Mouse (Mus musculus) lung, embryonic 15.5 days (tissue): Measurements from ENCODE around the gene 2810004N23Rik. TPM values are rescaled to one million over a fixed set of nuclear protein-coding genes. Genes with fewer than 3 reads are reported as not detected.

Experiments
- ATAC-seq: fragments of 200-750 bp; cut with Nextera tagmentation; 2 replicates; pipeline ENCODE4 v1.8.0; 2017; ENCODE audit warnings: moderate number of reproducible peaks, borderline replicate concordance; ENCODE audit not compliant: low FRiP score, low TSS enrichment; ENCODE audit errors: extremely low read depth
- H3K27ac ChIP-seq: fragments of 300-500 bp; sonication (generic); 2 replicates; pipeline ENCODE4 v1.5.1; 2015; ENCODE audit warnings: moderate library complexity, mild to moderate bottlenecking, inconsistent platforms
- H3K27me3 ChIP-seq: fragments of 300-500 bp; sonication (generic); 2 replicates; pipeline ENCODE4 v1.6.1; 2015; ENCODE audit warnings: inconsistent platforms
- H3K36me3 ChIP-seq: fragments of 300-500 bp; sonication (generic); 2 replicates; pipeline ENCODE4 v1.6.1; 2015; ENCODE audit warnings: inconsistent platforms
- H3K4me1 ChIP-seq: fragments of 300-500 bp; sonication (generic); 2 replicates; pipeline ENCODE4 v1.6.1; 2015; ENCODE audit warnings: inconsistent platforms
- H3K4me2 ChIP-seq: fragments of 300-500 bp; sonication (generic); 2 replicates; pipeline ENCODE4 v1.6.1; 2015; ENCODE audit warnings: inconsistent platforms, mild to moderate bottlenecking, moderate library complexity
- H3K4me3 ChIP-seq: fragments of 300-500 bp; sonication (generic); 2 replicates; pipeline ENCODE4 v1.5.1; 2015; ENCODE audit warnings: mild to moderate bottlenecking, inconsistent platforms
- H3K9ac ChIP-seq: fragments of 300-500 bp; sonication (generic); 2 replicates; pipeline ENCODE4 v1.6.1; 2015; ENCODE audit warnings: inconsistent platforms
- H3K9me3 ChIP-seq: fragments of 300-500 bp; sonication (generic); 2 replicates; pipeline ENCODE4 v1.6.1; 2016; ENCODE audit warnings: inconsistent platforms
- WGBS: fragments of 180-500 bp; shearing (Covaris S2); methylation state at CpG from one replicate; pipeline ENCODE4 v1.1.7; 2015; 5-methylcytosine and 5-hydroxymethylcytosine counted together
- polyA plus RNA-seq: library from polyadenylated mRNA; unstranded; fragments of >200 nt; fragmentation: Nextera tagmentation; extraction: Ambion mirVana; gene quantifications from 2 replicates; pipeline ENCODE4 v1.2.1, GENCODE M21; 2015

The 2810004N23Rik gene
- polyA plus RNA-seq, 1 experiment from 2014 or later, result 43.9 TPM

DNA sequence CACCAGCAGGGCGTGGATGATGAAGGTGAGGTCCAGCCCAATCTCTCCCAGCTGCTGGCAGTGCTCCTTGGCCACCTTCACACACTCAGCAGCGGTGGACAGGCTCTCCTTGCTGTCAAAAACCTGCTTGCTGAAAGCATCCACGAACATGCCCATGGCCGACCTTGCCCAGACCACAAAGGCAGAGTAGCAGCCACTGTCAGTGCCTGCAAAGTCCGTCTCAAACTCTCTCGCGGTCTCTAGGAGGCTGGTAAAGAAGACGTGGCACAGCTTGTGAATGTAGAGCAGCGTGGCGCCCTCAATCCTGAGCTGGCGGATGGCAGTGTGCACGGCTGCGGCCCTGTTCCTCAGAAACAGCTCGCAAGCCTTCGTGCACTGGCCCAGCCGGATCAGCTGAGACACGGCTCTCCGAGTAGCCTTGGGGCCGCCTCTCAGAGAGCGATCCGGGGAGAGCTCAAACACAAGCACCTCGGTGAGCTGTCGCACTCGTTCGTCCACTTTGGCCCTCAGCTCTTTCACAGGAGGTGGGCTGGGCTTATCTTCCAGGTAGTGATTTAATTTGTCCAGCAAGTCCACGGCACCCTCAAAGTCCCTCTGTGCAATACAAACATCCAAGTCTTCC lies 33.2 kb upstream of the 2810004N23Rik start:
- Histone ChIP-seq H3K36me3 (peaks cover 38% of the 10 kb centered on the region), H3K27me3 (no peaks in the 10 kb centered on the region), H3K9me3 (no peaks in the 10 kb centered on the region), H3K27ac (peak overlapping the region; percentile 90), H3K4me1 (peaks cover 24% of the 10 kb centered on the region), H3K4me2 (peak overlapping the region; percentile 98), H3K9ac (peak overlapping the region; percentile 83), H3K4me3 (peak overlapping the region; percentile 94)
- ATAC-seq, result peak; percentile 32; the same call in 1 of the 2 replicates
- 49% methylated on average over 26 of the region's 26 CpGs for WGBS

DNA sequence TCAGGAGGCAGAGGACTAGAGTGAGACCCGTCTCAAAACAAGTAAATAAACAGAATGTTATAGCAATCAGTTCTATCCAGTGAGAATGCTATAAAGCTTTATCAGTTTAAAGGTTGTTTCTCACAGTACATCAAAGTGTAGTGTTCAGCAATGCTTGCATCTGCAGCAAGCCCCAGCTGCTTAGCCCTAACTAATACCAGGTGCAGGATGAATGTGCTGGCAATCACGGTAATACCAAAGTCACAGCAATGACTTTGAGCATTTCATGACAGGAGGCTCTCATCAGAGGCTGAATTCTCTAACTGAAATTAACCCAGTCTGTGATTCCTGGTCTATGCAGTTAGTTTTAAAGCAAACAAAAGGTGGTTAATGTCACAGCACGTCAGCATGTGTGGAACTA lies 29.7 kb upstream of the 2810004N23Rik start:
- ATAC-seq, result no peak
- H3K27ac ChIP-seq, result no peak overlapping the region
- H3K4me1 ChIP-seq, result peaks cover 17% of the 10 kb centered on the region
- H3K27me3 ChIP-seq, result no peaks in the 10 kb centered on the region
- H3K9me3 ChIP-seq, result no peaks in the 10 kb centered on the region
- WGBS, result 62% methylated on average over 3 of the region's 3 CpGs
- H3K4me3 ChIP-seq, result no peak overlapping the region
- H3K36me3 ChIP-seq, result peaks cover 48% of the 10 kb centered on the region
- H3K9ac ChIP-seq, result no peak overlapping the region
- H3K4me2 ChIP-seq, result no peak overlapping the region

DNA sequence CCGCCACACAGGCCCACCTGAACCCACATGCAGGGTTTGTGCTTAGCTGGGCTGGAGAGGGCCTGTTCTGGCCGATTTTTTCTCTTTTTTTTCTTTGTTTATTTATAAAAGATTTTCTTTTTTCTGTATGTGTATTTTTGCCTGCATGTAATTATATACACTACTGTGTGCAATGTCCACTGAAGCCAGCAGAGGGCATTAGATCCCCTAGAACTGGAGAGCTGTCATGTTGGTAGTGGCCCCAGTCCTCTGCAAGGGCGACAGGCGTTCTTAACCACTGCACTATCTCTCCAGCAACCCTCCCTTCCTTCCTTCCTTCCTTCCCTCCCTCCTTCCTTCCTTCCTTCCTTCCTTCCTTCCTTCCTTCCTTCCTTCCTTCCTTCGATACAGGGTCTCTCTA lies 25.5 kb upstream of the 2810004N23Rik start:
- Histone ChIP-seq H3K9ac (no peak overlapping the region), H3K27me3 (no peaks in the 10 kb centered on the region), H3K4me2 (no peak overlapping the region), H3K27ac (no peak overlapping the region), H3K36me3 (peaks cover 74% of the 10 kb centered on the region), H3K9me3 (no peaks in the 10 kb centered on the region), H3K4me3 (no peak overlapping the region), H3K4me1 (no peaks in the 10 kb centered on the region)
- ATAC-seq, result no peak
- 93% methylated on average over 5 of the region's 5 CpGs for WGBS

DNA sequence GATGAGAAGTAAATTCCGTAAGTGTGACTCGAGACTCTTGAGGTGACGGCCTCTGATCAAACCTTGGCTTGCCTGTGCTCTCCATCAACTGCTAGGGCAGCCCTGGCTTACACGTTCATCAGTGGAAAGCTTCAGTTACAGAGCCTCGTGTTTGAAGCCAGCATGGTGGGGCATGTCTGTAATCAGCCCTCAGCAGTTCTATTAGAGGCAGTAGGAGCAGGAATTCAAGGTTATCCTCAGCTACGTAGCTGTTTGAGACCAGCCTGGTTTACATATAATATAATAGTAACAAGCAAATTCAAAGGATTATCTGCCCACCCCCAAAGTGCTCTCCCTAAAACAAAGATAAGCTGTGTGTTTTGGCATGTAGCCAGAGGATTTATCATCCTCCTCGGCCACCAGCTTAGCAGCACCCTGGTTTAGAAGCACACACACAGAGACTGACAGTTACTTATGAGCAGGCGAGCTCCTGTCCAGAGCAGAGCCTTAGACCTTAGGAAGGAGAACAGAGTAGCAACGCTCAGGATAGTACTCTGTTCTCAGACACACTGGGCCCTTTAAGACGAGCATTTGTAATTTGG lies 16.1 kb upstream of the 2810004N23Rik start:
- Histone ChIP-seq H3K27ac (no peak overlapping the region), H3K4me1 (no peaks in the 10 kb centered on the region), H3K4me2 (no peak overlapping the region), H3K9ac (no peak overlapping the region), H3K9me3 (no peaks in the 10 kb centered on the region), H3K36me3 (peaks cover 85% of the 10 kb centered on the region), H3K27me3 (no peaks in the 10 kb centered on the region), H3K4me3 (no peak overlapping the region)
- WGBS, result 66% methylated on average over 10 of the region's 10 CpGs
- ATAC-seq, result no peak

DNA sequence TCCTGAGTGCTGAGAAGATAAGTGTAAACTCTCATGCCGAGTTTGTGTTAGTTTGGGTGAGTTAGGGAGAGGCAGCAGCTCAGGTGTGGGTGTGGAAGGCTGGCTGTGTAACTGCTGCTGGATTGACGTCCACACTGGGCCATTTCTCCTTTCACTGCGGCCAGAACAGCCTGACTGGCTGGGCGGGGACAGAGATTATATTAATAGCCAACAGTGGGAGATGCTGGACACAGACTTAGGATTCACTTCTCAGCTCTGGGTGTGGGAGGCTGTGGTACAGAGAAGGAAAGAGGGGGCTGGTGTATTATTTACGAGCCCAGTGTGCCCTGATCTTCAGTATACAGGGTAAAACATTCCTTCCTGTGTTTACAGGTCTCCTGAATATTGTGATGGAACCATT lies 15.2 kb upstream of the 2810004N23Rik start:
- no peaks in the 10 kb centered on the region for H3K9me3 ChIP-seq
- H3K9ac ChIP-seq, result no peak overlapping the region
- no peak overlapping the region for H3K4me3 ChIP-seq
- peaks cover 85% of the 10 kb centered on the region for H3K36me3 ChIP-seq
- no peaks in the 10 kb centered on the region for H3K27me3 ChIP-seq
- WGBS, result 86% methylated on average over 5 of the region's 5 CpGs
- ATAC-seq, result no peak
- no peak overlapping the region for H3K27ac ChIP-seq
- H3K4me1 ChIP-seq, result no peaks in the 10 kb centered on the region
- H3K4me2 ChIP-seq, result no peak overlapping the region

DNA sequence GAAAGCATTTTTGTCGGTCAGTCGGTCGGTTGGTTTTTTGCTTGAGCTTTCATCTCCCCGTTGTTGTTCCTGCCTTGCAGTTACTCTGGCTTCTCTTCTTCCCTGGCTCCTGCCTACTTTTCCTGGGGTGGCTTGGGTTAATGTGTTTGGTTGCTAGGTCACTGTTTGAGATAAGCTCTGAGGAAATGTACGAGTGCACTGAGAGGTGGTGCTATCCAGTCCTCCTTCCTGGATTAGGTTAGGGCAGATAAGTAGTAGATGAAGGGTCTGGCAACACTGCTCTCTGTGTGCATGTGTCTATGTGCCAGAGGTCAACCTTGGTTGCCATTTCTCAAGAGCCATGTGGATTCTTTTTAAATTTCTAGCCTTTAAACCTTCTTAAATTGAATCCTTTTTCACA lies 9.8 kb upstream of the 2810004N23Rik start:
- no peak overlapping the region for H3K4me2 ChIP-seq
- no peaks in the 10 kb centered on the region for H3K9me3 ChIP-seq
- no peaks in the 10 kb centered on the region for H3K4me1 ChIP-seq
- H3K9ac ChIP-seq, result no peak overlapping the region
- H3K27me3 ChIP-seq, result no peaks in the 10 kb centered on the region
- ATAC-seq, result no peak
- no peak overlapping the region for H3K4me3 ChIP-seq
- 66% methylated on average over 5 of the region's 5 CpGs for WGBS
- H3K27ac ChIP-seq, result no peak overlapping the region
- peaks cover 58% of the 10 kb centered on the region for H3K36me3 ChIP-seq

DNA sequence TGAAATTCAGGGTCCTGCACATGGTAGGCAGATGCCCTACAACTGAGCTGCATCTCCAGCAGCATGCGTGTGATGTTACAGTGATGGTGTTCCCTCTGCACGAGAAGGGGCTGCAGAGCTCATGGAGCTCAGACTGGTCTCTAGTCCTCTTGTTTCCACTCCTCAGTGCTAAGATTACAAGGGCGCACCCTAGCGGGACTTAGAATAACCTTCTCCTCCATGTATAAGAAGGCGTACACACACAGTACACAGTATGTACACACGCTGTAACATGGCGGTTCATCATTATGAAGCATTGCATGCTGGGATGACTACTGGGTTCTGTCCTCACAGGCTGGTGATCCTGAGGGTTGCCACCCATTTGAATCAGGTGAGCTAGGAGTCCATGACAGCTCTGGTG lies 9.2 kb upstream of the 2810004N23Rik start:
- WGBS, result 90% methylated on average over 7 of the region's 7 CpGs
- Histone ChIP-seq H3K9ac (no peak overlapping the region), H3K27ac (no peak overlapping the region), H3K36me3 (peaks cover 52% of the 10 kb centered on the region), H3K27me3 (no peaks in the 10 kb centered on the region), H3K4me2 (no peak overlapping the region), H3K9me3 (no peaks in the 10 kb centered on the region), H3K4me3 (no peak overlapping the region), H3K4me1 (no peaks in the 10 kb centered on the region)
- no peak for ATAC-seq

DNA sequence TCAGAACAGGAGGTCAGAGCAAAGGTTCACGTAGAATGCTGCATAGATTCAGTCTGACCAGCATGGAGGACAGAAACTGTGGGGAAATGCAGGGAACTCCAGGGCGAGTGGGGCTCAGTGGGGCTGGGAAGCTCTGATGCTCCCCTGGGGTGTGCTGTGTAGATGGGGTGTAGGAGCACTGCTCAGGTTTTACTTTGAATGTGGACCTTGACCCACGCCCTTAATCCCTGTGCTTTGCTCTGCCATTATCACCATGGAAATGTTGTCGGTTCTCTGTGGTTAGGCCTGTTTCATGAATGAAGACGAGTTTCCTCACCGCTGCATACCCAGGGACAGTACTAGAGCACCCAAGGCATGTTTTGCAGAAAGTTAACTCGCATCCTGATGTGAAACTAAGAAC lies 8.6 kb upstream of the 2810004N23Rik start:
- Histone ChIP-seq H3K4me3 (no peak overlapping the region), H3K9ac (no peak overlapping the region), H3K27ac (no peak overlapping the region), H3K36me3 (peaks cover 46% of the 10 kb centered on the region), H3K27me3 (no peaks in the 10 kb centered on the region), H3K4me2 (no peak overlapping the region), H3K4me1 (0 out of 2 replicates have a peak, but pooled peaks cover 2% of the 10 kb centered on the region), H3K9me3 (no peaks in the 10 kb centered on the region)
- ATAC-seq, result no peak
- 94% methylated on average over 7 of the region's 7 CpGs for WGBS

DNA sequence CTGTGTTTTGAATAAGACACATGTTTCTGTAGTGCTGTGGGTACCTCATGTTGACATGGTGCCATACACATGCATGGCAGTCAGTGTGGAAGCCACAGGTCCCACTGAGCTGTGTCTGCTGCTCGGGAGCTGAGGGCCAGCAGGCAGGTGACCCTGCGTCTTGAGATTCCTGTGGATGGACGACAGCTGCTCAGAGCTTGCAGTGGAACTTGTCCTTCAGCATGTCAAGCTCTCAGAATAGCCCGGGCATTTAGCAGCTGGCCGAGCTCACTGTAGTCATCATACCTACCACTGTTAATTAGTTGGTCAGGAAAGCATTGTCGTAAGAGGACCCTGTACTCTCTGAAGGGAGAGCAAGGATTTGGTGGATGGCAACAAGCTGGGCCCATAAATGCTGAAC lies 6.8 kb upstream of the 2810004N23Rik start:
- no peak for ATAC-seq
- no peak overlapping the region for H3K27ac ChIP-seq
- peaks cover 36% of the 10 kb centered on the region for H3K36me3 ChIP-seq
- no peak overlapping the region for H3K4me2 ChIP-seq
- no peak overlapping the region for H3K4me3 ChIP-seq
- H3K9ac ChIP-seq, result no peak overlapping the region
- H3K4me1 ChIP-seq, result peaks cover 11% of the 10 kb centered on the region
- no peaks in the 10 kb centered on the region for H3K9me3 ChIP-seq
- 67% methylated on average over 6 of the region's 6 CpGs for WGBS
- H3K27me3 ChIP-seq, result no peaks in the 10 kb centered on the region

DNA sequence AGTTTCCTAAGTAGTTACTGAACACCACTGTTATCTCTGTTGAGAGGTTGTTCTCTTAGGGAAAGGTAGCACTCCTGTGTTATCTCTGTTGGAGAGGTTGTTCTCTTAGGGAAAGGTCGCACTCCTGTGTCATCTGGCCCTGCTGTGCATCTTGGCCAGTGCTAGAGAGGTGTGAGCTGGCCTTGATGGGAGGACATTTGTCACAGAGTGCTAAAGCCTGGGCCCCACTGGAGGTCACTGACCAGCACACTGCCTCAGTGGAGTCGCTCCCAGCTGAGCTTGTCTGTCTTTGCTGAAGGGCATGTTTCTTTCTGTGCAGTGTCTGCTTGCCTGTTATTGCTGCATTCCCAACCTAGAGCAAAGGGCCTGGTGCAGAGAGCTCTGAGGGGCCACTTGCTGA lies 4.2 kb upstream of the 2810004N23Rik start:
- Histone ChIP-seq H3K4me1 (peaks cover 17% of the 10 kb centered on the region), H3K4me3 (no peak overlapping the region), H3K27ac (no peak overlapping the region), H3K9ac (no peak overlapping the region), H3K36me3 (peaks cover 10% of the 10 kb centered on the region), H3K9me3 (no peaks in the 10 kb centered on the region), H3K27me3 (no peaks in the 10 kb centered on the region), H3K4me2 (no peak overlapping the region)
- ATAC-seq, result no peak
- WGBS, result 48% methylated on average over 2 of the region's 2 CpGs

DNA sequence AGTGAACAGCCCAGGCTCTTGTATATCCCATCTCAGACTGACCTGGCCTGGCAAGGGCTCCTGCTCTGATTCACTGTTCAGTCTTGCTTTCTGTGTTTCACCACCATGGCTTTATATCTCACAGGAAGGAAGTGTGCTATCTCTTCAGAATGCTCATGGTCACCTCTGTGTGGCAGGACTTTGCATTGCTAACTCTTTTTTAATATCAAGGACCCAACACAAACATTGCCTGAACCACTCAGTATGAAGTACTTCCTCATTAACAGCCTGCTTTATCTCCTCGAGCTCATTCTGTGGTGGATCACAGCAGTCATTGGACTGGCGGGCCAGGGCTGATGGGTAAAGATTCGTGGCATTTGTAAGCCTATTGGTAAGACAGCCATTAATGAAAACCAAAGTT lies 3.7 kb upstream of the 2810004N23Rik start:
- H3K4me3 ChIP-seq, result no peak overlapping the region
- H3K4me2 ChIP-seq, result no peak overlapping the region
- H3K4me1 ChIP-seq, result peaks cover 20% of the 10 kb centered on the region
- H3K9ac ChIP-seq, result no peak overlapping the region
- no peaks in the 10 kb centered on the region for H3K9me3 ChIP-seq
- peaks cover 6% of the 10 kb centered on the region; the same call in 1 of the 2 replicates for H3K36me3 ChIP-seq
- no peak overlapping the region for H3K27ac ChIP-seq
- WGBS, result 57% methylated on average over 3 of the region's 3 CpGs
- no peaks in the 10 kb centered on the region for H3K27me3 ChIP-seq
- no peak for ATAC-seq

DNA sequence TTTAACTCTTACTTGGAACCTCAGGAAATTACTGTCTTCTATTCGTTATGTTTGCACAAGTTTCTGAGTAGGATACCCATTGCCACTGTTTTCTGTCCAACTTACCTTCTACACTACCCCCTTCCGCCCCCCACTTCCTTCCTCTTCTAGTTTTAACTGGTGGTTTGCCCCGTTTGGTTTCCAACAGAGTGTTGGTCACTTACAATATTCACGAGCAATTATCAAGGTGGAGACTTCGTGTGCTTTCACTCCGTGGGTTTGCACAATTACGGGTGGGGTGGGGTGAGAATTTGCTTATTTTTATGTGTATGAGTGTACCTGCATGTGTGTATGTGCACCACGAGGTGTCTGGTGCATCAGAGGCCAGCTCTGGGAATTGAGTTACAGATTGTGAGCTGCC lies 809 bp upstream of the 2810004N23Rik start:
- ATAC-seq, result no peak
- H3K27ac ChIP-seq, result peak overlapping the region; percentile 93
- H3K9ac ChIP-seq, result peak overlapping the region; percentile 90
- peak overlapping the region; percentile 75 for H3K4me3 ChIP-seq
- H3K27me3 ChIP-seq, result no peaks in the 10 kb centered on the region
- peak overlapping the region; percentile 61 for H3K4me2 ChIP-seq
- no peaks in the 10 kb centered on the region for H3K9me3 ChIP-seq
- peaks cover 17% of the 10 kb centered on the region for H3K36me3 ChIP-seq
- peaks cover 22% of the 10 kb centered on the region for H3K4me1 ChIP-seq
- 8% methylated on average over 8 of the region's 8 CpGs for WGBS
